Mouse (Mus musculus) myocyte (in vitro differentiated cells): ENCODE results near the gene Myh9. TPM values are rescaled to one million over a fixed set of nuclear protein-coding genes. Genes with fewer than 3 reads are reported as not detected.

ENCODE experiments used
- H3K27me3 ChIP-seq: one replicate; pipeline ENCODE4 v1.6.1; 2011; ENCODE audit not compliant: control insufficient read depth, insufficient read depth, insufficient read length
- H3K36me3 ChIP-seq: one replicate; pipeline ENCODE4 v1.6.1; 2011; ENCODE audit not compliant: control insufficient read depth, insufficient read depth
- H3K4me2 ChIP-seq: one replicate; pipeline ENCODE4 v1.6.1; 2011; ENCODE audit warnings: low read depth, control low read depth
- H3K4me3 ChIP-seq: one replicate; pipeline ENCODE4 v1.5.1; 2011; ENCODE audit warnings: mild to moderate bottlenecking, control low read depth, moderate library complexity
- H3K79me2 ChIP-seq: one replicate; pipeline ENCODE4 v1.6.1; 2011; ENCODE audit not compliant: control insufficient read depth, insufficient read depth
- H3ac ChIP-seq: one replicate; pipeline ENCODE4 v1.6.1; 2011; ENCODE audit not compliant: control insufficient read depth, insufficient read length
- CEBPB ChIP-seq: IDR thresholded peaks from 2 replicates; pipeline ENCODE4 v1.6.1; 2011; ENCODE audit warnings: mild to moderate bottlenecking, moderate library complexity; ENCODE audit not compliant: poor library complexity, insufficient read depth, severe bottlenecking
- E2F4 ChIP-seq: IDR thresholded peaks from one replicate; pipeline ENCODE4 v1.6.1; 2011; ENCODE audit warnings: mild to moderate bottlenecking, control low read depth, moderate library complexity; ENCODE audit not compliant: insufficient read depth
- MAX ChIP-seq: IDR thresholded peaks from one replicate; pipeline ENCODE4 v1.6.1; 2011; ENCODE audit warnings: low read depth, mild to moderate bottlenecking, control low read depth
- MYOD1 ChIP-seq, 3 experiments: IDR thresholded peaks; one replicate each; pipeline ENCODE4 v1.6.1; 2011; ENCODE audit warnings: control low read depth in 2 of 3, low read depth in 2 of 3, mild to moderate bottlenecking in 2 of 3, moderate library complexity in 1 of 3; ENCODE audit not compliant: insufficient read length in 2 of 3, control insufficient read depth in 1 of 3
- MYOG ChIP-seq, 3 experiments: IDR thresholded peaks; one replicate each; pipeline ENCODE4 v1.6.1; 2011; ENCODE audit warnings: control low read depth in 2 of 3, low read depth in 2 of 3, mild to moderate bottlenecking in 2 of 3; ENCODE audit not compliant: insufficient read length in 2 of 3, control insufficient read depth in 1 of 3, insufficient read depth in 1 of 3
- POLR2A ChIP-seq: IDR thresholded peaks from one replicate; pipeline ENCODE4 v1.6.1; 2011; ENCODE audit warnings: low read depth, mild to moderate bottlenecking, control low read depth, moderate library complexity; ENCODE audit not compliant: insufficient read length
- POLR2AphosphoS2 ChIP-seq: IDR thresholded peaks from one replicate; pipeline ENCODE4 v1.6.1; 2011; ENCODE audit warnings: low read depth, control low read depth; ENCODE audit not compliant: insufficient read length
- REST ChIP-seq: IDR thresholded peaks from one replicate; pipeline ENCODE4 v1.6.1; 2011; ENCODE audit warnings: mild to moderate bottlenecking, control low read depth, moderate library complexity; ENCODE audit not compliant: insufficient read depth, insufficient read length
- SRF ChIP-seq: IDR thresholded peaks from one replicate; pipeline ENCODE4 v1.6.1; 2011; ENCODE audit warnings: low read depth; ENCODE audit not compliant: control insufficient read depth, insufficient read length
- TCF12 ChIP-seq: IDR thresholded peaks from one replicate; pipeline ENCODE4 v1.6.1; 2011; ENCODE audit warnings: mild to moderate bottlenecking, control low read depth; ENCODE audit not compliant: poor library complexity, insufficient read depth, severe bottlenecking
- TCF3 ChIP-seq: IDR thresholded peaks from one replicate; pipeline ENCODE4 v1.6.1; 2011; ENCODE audit warnings: low read depth, control low read depth; ENCODE audit not compliant: insufficient read length
- polyA plus RNA-seq: library from polyadenylated mRNA; unstranded; fragments of >200 nt; fragmentation: generic; extraction: Trizol; gene quantifications from one replicate; pipeline ENCODE4 v1.2.1, GENCODE M21; 2012; ENCODE audit warnings: missing spikeins

Myh9 gene
- polyA plus RNA-seq, 1 experiment = 466 TPM

GRCm38 (mm10) chr15:77843046-77843445 is 1.1 kb upstream of the Myh9 start:
- Histone ChIP-seq H3K36me3 (no peaks in the 10 kb centered on the region), H3ac (no peak overlapping the region), H3K27me3 (no peaks in the 10 kb centered on the region), H3K79me2 (peaks cover 39% of the 10 kb centered on the region), H3K4me2 (peak overlapping the region; percentile 93), H3K4me3 (peak overlapping the region; percentile 94)
- TF ChIP-seq REST = no peak
- no peak for TF ChIP-seq MYOG (IDR thresholded peaks at IDR 0.05; ENCODE audit: control insufficient read depth in 1 of 3, insufficient read depth in 1 of 3, insufficient read length in 2 of 3, low read depth in 2 of 3)
- TF ChIP-seq TCF3 = no peak
- TF ChIP-seq CEBPB = no peak

DNA sequence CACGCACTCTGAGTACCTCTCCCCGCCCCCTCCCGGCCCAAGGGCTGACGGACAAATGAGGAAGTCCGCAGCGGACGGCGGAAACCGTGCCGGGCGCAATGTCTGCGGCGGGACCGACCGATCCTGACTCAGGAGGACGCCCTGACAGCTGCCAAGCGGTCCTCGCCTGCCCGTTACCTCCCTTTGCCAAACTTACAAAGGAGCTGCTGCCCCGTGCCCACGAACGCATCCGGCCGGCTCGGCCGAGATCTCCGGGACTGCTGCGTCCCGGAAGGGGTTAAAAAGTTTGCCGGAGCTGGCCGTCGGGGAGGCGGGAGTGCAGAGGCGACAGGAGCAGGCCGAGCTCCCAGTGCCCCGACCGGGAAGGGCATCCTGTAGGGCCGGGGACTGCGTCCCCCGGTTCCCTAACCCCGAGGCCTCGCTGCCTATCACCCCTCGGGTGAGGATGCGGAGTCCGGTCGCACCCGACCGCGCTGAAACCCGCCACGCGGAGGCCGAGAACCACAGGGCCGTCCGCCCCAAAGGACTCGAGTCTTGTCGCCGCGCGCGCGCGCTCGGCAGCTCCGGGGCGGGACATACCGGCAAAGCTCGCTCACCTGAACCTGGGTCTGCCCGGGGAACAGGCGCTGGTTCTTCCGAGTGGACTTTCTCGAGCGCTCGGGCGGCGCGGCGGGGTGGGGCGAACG is 471 bp downstream of the Myh9 start:
- Histone ChIP-seq H3K36me3 (no peaks in the 10 kb centered on the region), H3K79me2 (peaks cover 54% of the 10 kb centered on the region), H3K27me3 (no peaks in the 10 kb centered on the region), H3K4me2 (peak overlapping the region; percentile 92), H3K4me3 (peak overlapping the region; percentile 94), H3ac (peak overlapping the region; percentile 60)
- TF ChIP-seq SRF (no peak), REST (no peak), TCF3 (no peak), POLR2A (peak; percentile 72), TCF12 (no peak), MYOG (IDR thresholded peaks at IDR 0.05; ENCODE audit: control insufficient read depth in 1 of 3, insufficient read depth in 1 of 3, insufficient read length in 2 of 3, low read depth in 2 of 3) (peak in 2 of 3 experiments; percentile 67 to 70), MYOD1 (IDR thresholded peaks at IDR 0.05; ENCODE audit: control insufficient read depth in 1 of 3, insufficient read length in 2 of 3, low read depth in 2 of 3) (peak in 2 of 3 experiments; percentile 61 to 79), E2F4 (no peak)

- peak overlapping the region; percentile 60 for H3ac ChIP-seq
- H3K36me3 ChIP-seq = no peaks in the 10 kb centered on the region
- TF ChIP-seq POLR2AphosphoS2 (peak; percentile 49), MYOD1 (IDR thresholded peaks at IDR 0.05; ENCODE audit: control insufficient read depth in 1 of 3, insufficient read length in 2 of 3, low read depth in 2 of 3) (no peak), CEBPB (no peak), MAX (no peak), POLR2A (no peak), TCF12 (no peak), TCF3 (no peak)
These were observed 1.3 kb downstream of the Myh9 start for GRCm38 (mm10) chr15:77840450-77841360.

GRCm38 (mm10) chr15:77839529-77840286 is 2.3 kb downstream of the Myh9 start:
- H3K36me3 ChIP-seq = peaks cover 5% of the 10 kb centered on the region
- TF ChIP-seq POLR2AphosphoS2 (peak; percentile 28), SRF (no peak), POLR2A (peak; percentile 33)
- peaks cover 72% of the 10 kb centered on the region for H3K79me2 ChIP-seq
- H3K4me3 ChIP-seq = peak overlapping the region; percentile 94
- H3K27me3 ChIP-seq = no peaks in the 10 kb centered on the region
- H3ac ChIP-seq = peak overlapping the region; percentile 60
- H3K4me2 ChIP-seq = peak overlapping the region; percentile 92

More at GRCm38 (mm10) chr15:77840450-77841360, 1.3 kb downstream of the Myh9 start:
- Histone ChIP-seq H3K27me3 (no peaks in the 10 kb centered on the region), H3K4me3 (peak overlapping the region; percentile 94), H3K4me2 (peak overlapping the region; percentile 92), H3K79me2 (peaks cover 62% of the 10 kb centered on the region)
